Mouse (Mus musculus): ENCODE measurements at regions not wholly inside any gene's neighbourhood (a gene's known extent, or its start where the extent isn't known, plus 50 kb on each side); places are given as distances from the start of the nearest gene placed in this dataset.
A peak's percentile ranks its signal among the peaks of the same experiment; 100 is the strongest.
"Not testable (repeated sequence)": the region's sequence is repeated elsewhere in the genome, so short reads cannot be mapped to it uniquely, and the experiment has no call there.

DNA sequence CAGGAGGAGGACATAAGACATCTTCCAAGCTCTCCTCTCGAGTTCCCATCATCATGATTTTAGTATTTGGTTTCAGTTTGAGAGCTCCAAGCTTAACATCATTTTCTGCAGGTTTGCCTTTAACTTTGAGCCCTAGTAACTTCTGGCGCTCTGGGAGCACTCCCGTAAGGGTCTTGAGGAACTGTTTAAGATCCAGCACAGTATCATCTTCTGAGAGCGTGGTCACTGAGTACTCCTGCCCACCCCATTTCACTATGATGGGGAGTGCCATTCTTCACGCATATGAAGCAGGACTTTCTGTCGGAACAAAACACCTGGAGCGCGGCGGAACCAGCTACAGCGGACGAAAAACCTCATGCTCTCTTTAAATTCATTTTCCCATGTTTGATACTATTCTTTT is 116.2 kb upstream of the Egfr start:
- not testable (repeated sequence) for ATAC-seq; H3K27me3 ChIP-seq (replicated peaks; ENCODE audit: control insufficient read depth, insufficient read depth, low read length); H3K4me2 ChIP-seq (ENCODE audit: low read length); H3K27ac ChIP-seq (ENCODE audit: low read depth, low read length); H3K9me3 ChIP-seq (ENCODE audit: control insufficient read depth, low read length); H3K36me3 ChIP-seq (ENCODE audit: control insufficient read depth, insufficient read depth, low read length); H3K4me3 ChIP-seq (ENCODE audit: low read length); H3K9ac ChIP-seq (ENCODE audit: low read depth, low read length); H3K4me1 ChIP-seq (ENCODE audit: control insufficient read depth, insufficient read depth, low read depth, low read length)
- WGBS = 96% methylated on average over 11 of the region's 11 CpGs

DNA sequence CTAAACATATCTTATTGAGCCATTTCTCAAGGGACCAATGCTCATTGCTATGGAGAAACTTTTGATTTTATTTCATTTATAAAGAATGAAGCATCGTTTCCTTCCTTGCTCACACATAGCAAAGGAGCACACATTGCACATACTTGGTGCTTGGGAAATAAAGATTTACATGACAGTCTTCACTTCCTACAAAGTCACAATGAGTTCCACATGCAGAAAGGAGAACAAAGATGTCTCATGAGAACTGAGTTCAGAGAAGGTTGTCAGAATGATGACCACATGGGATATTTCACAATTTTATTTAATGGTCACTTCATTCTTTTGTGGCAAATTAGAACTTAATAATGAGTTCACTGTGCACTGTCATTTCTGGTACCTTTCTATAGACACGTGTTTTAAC is 114.3 kb upstream of the Egfr start:
- H3K9me3 ChIP-seq (ENCODE audit: control insufficient read depth, low read length) = no peaks in the 10 kb centered on the region
- 83% methylated on average over 2 of the region's 2 CpGs for WGBS
- ATAC-seq = no peak
- H3K36me3 ChIP-seq (ENCODE audit: control insufficient read depth, insufficient read depth, low read length) = no peaks in the 10 kb centered on the region
- no peak overlapping the region for H3K9ac ChIP-seq (ENCODE audit: low read depth, low read length)
- no peaks in the 10 kb centered on the region for H3K4me1 ChIP-seq (ENCODE audit: control insufficient read depth, insufficient read depth, low read depth, low read length)
- H3K4me3 ChIP-seq (ENCODE audit: low read length) = no peak overlapping the region
- no peak overlapping the region for H3K4me2 ChIP-seq (ENCODE audit: low read length)
- no peak overlapping the region for H3K27ac ChIP-seq (ENCODE audit: low read depth, low read length)
- H3K27me3 ChIP-seq (replicated peaks; ENCODE audit: control insufficient read depth, insufficient read depth, low read length) = no peaks in the 10 kb centered on the region

GRCm38 (mm10) chr11:16638349-16638748 is 113.7 kb upstream of the Egfr start:
- Histone ChIP-seq H3K4me1 (ENCODE audit: control insufficient read depth, insufficient read depth, low read depth, low read length) (no peaks in the 10 kb centered on the region), H3K4me3 (ENCODE audit: low read length) (no peak overlapping the region), H3K27me3 (replicated peaks; ENCODE audit: control insufficient read depth, insufficient read depth, low read length) (no peaks in the 10 kb centered on the region), H3K4me2 (ENCODE audit: low read length) (no peak overlapping the region), H3K27ac (ENCODE audit: low read depth, low read length) (no peak overlapping the region), H3K9me3 (ENCODE audit: control insufficient read depth, low read length) (no peaks in the 10 kb centered on the region), H3K36me3 (ENCODE audit: control insufficient read depth, insufficient read depth, low read length) (no peaks in the 10 kb centered on the region), H3K9ac (ENCODE audit: low read depth, low read length) (no peak overlapping the region)
- 90% methylated on average over 4 of the region's 4 CpGs for WGBS
- no peak for ATAC-seq

GRCm38 (mm10) chr11:16649599-16649998 is 102.4 kb upstream of the Egfr start:
- Histone ChIP-seq H3K27me3 (replicated peaks; ENCODE audit: control insufficient read depth, insufficient read depth, low read length) (no peaks in the 10 kb centered on the region), H3K4me3 (ENCODE audit: low read length) (no peak overlapping the region), H3K36me3 (ENCODE audit: control insufficient read depth, insufficient read depth, low read length) (no peaks in the 10 kb centered on the region), H3K9ac (ENCODE audit: low read depth, low read length) (no peak overlapping the region), H3K9me3 (ENCODE audit: control insufficient read depth, low read length) (no peaks in the 10 kb centered on the region), H3K4me2 (ENCODE audit: low read length) (no peak overlapping the region), H3K27ac (ENCODE audit: low read depth, low read length) (no peak overlapping the region), H3K4me1 (ENCODE audit: control insufficient read depth, insufficient read depth, low read depth, low read length) (no peaks in the 10 kb centered on the region)
- ATAC-seq = no peak

- no peaks in the 10 kb centered on the region for H3K9me3 ChIP-seq (ENCODE audit: control insufficient read depth, low read length)
- WGBS = 97% methylated on average over 3 of the region's 3 CpGs
- no peak for ATAC-seq
- no peaks in the 10 kb centered on the region for H3K4me1 ChIP-seq (ENCODE audit: control insufficient read depth, insufficient read depth, low read depth, low read length)
- no peak overlapping the region for H3K9ac ChIP-seq (ENCODE audit: low read depth, low read length)
- no peak overlapping the region for H3K27ac ChIP-seq (ENCODE audit: low read depth, low read length)
- H3K4me3 ChIP-seq (ENCODE audit: low read length) = no peak overlapping the region
- no peak overlapping the region for H3K4me2 ChIP-seq (ENCODE audit: low read length)
- H3K36me3 ChIP-seq (ENCODE audit: control insufficient read depth, insufficient read depth, low read length) = no peaks in the 10 kb centered on the region
- no peaks in the 10 kb centered on the region for H3K27me3 ChIP-seq (replicated peaks; ENCODE audit: control insufficient read depth, insufficient read depth, low read length)
These were observed 88.2 kb upstream of the Egfr start for GRCm38 (mm10) chr11:16663806-16664205.

DNA sequence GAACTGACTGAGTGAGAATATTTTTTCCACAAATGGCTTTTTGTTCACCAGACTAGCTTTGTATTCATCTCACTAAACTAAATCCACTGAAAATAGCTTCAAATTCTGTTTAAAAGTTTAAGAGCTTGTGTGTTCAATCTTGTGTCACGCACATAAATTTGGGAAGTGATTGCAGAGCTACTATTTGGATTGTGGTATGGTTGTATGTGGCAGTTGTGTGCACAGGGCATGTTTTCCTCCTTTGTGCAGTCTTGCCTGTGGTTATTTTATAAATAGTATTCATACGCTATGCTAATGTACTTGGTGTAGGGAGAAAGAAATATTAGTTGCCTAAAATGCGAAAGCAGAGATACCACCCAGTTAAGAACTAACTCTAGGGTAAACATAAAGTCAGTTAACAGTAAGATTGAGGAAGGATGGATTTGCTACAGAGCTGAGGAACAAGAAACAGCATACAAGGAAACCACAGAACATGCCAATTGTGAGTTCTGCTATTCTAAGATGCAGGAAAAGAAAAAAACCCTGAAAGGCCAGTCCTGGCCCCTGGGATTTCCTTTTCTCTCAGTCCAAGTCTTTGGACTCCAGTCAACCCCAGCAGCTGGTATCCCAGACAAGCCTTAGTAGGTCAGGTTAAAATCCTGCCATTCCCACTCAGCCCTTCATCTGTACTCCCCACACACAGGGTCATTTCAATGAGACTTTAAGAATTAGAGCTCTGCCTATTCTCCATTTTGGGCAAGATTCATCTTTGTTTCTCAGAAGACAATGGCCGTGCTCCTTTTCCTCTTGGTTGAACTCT is 82.4 kb upstream of the Egfr start:
- peak; percentile 76; the same call in 1 of the 2 replicates for ATAC-seq
- H3K4me1 ChIP-seq (ENCODE audit: control insufficient read depth, insufficient read depth, low read depth, low read length) = no peaks in the 10 kb centered on the region
- 82% methylated on average over 4 of the region's 4 CpGs for WGBS

DNA sequence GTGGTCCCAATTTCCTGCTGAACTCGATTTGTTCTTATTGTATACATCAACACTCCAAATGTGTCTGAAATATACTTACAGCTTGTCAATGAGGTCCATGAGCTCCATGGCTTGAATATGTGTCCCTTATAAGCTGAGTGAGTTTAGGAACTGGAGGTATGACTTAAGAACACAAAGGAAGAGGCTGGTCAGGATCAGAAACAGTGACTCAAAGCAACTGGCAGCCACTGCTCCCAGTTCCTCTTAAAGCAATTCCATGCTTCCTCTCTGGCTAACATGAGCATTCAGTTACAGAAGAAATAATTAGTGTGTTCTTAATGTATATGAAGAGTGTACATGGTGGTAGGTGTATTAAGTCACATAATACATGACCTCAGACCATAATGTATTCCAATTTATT is 81.7 kb upstream of the Egfr start:
- H3K4me3 ChIP-seq (ENCODE audit: low read length) = no peak overlapping the region
- no peak overlapping the region for H3K27ac ChIP-seq (ENCODE audit: low read depth, low read length)
- H3K27me3 ChIP-seq (replicated peaks; ENCODE audit: control insufficient read depth, insufficient read depth, low read length) = no peaks in the 10 kb centered on the region
- no peaks in the 10 kb centered on the region for H3K36me3 ChIP-seq (ENCODE audit: control insufficient read depth, insufficient read depth, low read length)
- ATAC-seq = no peak
- H3K9ac ChIP-seq (ENCODE audit: low read depth, low read length) = no peak overlapping the region
- no peaks in the 10 kb centered on the region for H3K4me1 ChIP-seq (ENCODE audit: control insufficient read depth, insufficient read depth, low read depth, low read length)
- WGBS = 61% methylated on average over 1 of the region's 1 CpGs
- H3K9me3 ChIP-seq (ENCODE audit: control insufficient read depth, low read length) = no peaks in the 10 kb centered on the region
- H3K4me2 ChIP-seq (ENCODE audit: low read length) = no peak overlapping the region

More for the DNA sequence above, 82.4 kb upstream of the Egfr start:
- Histone ChIP-seq H3K4me3 (ENCODE audit: low read length) (no peak overlapping the region), H3K27me3 (replicated peaks; ENCODE audit: control insufficient read depth, insufficient read depth, low read length) (no peaks in the 10 kb centered on the region), H3K9me3 (ENCODE audit: control insufficient read depth, low read length) (no peaks in the 10 kb centered on the region), H3K27ac (ENCODE audit: low read depth, low read length) (no peak overlapping the region), H3K4me2 (ENCODE audit: low read length) (no peak overlapping the region), H3K36me3 (ENCODE audit: control insufficient read depth, insufficient read depth, low read length) (no peaks in the 10 kb centered on the region), H3K9ac (ENCODE audit: low read depth, low read length) (no peak overlapping the region)

- H3K4me3 ChIP-seq (ENCODE audit: low read length); H3K9ac ChIP-seq (ENCODE audit: low read depth, low read length); H3K27me3 ChIP-seq (replicated peaks; ENCODE audit: control insufficient read depth, insufficient read depth, low read length); ATAC-seq; H3K27ac ChIP-seq (ENCODE audit: low read depth, low read length); H3K4me1 ChIP-seq (ENCODE audit: control insufficient read depth, insufficient read depth, low read depth, low read length); H3K4me2 ChIP-seq (ENCODE audit: low read length); H3K9me3 ChIP-seq (ENCODE audit: control insufficient read depth, low read length); H3K36me3 ChIP-seq (ENCODE audit: control insufficient read depth, insufficient read depth, low read length): not testable (repeated sequence)
- WGBS = 21% methylated on average over 1 of the region's 1 CpGs
These were observed 76.1 kb upstream of the Egfr start for GRCm38 (mm10) chr11:16675951-16676350.

- Histone ChIP-seq H3K9ac (ENCODE audit: low read depth, low read length) (no peak overlapping the region), H3K4me3 (ENCODE audit: low read length) (no peak overlapping the region), H3K36me3 (ENCODE audit: control insufficient read depth, insufficient read depth, low read length) (no peaks in the 10 kb centered on the region), H3K4me2 (ENCODE audit: low read length) (no peak overlapping the region), H3K27ac (ENCODE audit: low read depth, low read length) (no peak overlapping the region), H3K27me3 (replicated peaks; ENCODE audit: control insufficient read depth, insufficient read depth, low read length) (no peaks in the 10 kb centered on the region), H3K9me3 (ENCODE audit: control insufficient read depth, low read length) (no peaks in the 10 kb centered on the region), H3K4me1 (ENCODE audit: control insufficient read depth, insufficient read depth, low read depth, low read length) (no peaks in the 10 kb centered on the region)
- ATAC-seq = no peak
- WGBS = 89% methylated on average over 1 of the region's 1 CpGs
These were observed 68.5 kb upstream of the Egfr start for GRCm38 (mm10) chr11:16683538-16683937.

Data from hindbrain, embryonic 16.5 days (tissue).